Mouse (Mus musculus): ENCODE measurements around the gene Olfr610. TPM values are rescaled to one million over a fixed set of nuclear protein-coding genes. Genes with fewer than 3 reads are reported as not detected.

Gene Olfr610
- not detected for polyA plus RNA-seq (2017; shearing (Covaris generic))

DNA sequence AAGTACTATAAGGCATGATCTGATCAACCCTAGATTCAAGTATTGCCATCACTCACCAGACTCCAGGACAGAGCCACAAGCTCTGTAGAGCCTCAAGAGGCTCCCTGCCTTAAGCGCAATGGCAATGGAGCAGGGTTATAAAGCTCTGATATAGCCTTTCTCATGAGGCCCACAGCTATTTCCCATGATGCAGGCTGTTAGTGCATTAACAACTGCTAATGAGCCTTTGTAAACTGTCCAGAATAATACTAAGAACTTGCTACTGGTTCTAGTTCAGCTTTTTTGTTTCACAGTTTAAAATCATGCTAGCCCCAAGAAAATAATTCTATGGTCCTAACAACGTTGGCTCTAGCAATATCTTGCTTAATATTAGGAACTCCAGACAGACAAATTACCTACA is at the start of gene Olfr610:
Gene Olfr610, minus strand, starts transcription at position 101 of the 400 bp plus-strand sequence.

GRCm38 (mm10) chr7:103555779-103556178 is 43.9 kb upstream of the Olfr610 start, which contains the start of gene Olfr615:
Gene Olfr615 (plus strand): TSS chr7:103556079.

DNA sequence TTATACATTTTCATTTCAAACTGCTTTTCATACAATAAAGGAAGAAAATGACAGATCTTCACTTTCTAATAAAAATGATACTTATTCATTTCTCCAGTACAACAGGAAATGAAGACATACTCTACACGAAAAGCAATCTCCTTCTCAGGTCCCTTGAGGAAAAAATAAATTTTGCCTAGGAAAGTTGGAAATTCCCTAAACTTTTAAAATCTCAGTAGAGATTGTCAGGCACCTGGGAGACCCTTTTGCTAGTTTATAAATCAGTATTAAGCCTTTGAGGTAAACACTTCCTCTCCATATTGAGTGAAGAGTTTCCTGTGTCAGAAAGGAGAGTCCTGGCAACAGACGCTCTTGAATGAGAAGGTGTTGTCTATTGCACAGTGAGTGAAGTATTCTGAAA is 35.9 kb upstream of the Olfr610 start, which contains the start of gene Olfr613:
Gene Olfr613, plus strand, starts transcription at position 301 of the 400 bp plus-strand sequence.

GRCm38 (mm10) chr7:103542617-103543016 is 30.7 kb upstream of the Olfr610 start, which contains the start of gene Olfr612:
Gene Olfr612 (minus strand): TSS chr7:103542717.

GRCm38 (mm10) chr7:103520746-103521145 is 8.8 kb upstream of the Olfr610 start, which contains the start of gene Olfr611:
Gene Olfr611 (minus strand): TSS chr7:103520846.

DNA sequence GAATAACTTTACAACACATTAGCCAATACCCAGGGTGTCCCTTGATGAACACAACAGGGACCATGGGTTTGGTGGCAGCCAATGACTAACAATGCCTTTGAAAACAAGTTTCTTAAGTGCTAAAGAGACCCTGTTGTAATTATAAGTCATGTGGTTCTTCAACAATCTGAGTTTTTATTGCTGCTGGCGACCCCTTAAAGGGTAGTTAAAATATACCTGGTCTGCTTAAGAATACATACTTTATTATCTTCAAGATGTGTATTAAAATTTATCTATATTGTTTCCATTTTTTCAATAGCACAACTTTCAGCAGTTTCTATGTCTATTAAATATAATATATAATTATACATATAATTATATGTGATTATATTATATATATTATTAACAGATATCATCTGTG is 14.0 kb downstream of the Olfr610 start, which contains the start of gene Olfr609:
Gene Olfr609, minus strand, starts transcription at position 101 of the 400 bp plus-strand sequence.

DNA sequence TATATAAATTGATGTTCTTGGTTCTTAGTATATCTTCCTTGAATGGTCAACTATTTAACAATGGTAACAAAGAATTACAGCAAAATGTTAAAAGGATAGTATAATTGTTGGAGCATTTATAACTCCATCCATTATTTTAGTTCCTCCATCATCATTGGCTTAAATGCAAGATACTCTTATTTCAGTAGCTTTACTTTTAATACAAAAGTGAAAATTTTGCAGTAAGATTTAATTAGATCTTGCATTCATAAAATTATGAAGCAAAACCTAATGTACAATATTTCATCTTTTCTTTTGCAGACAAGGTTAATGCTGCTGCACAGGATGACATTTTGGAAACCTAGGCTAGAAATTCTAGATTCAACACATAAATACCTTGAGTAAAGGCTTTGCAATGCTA is 42.3 kb downstream of the Olfr610 start, which contains the start of gene Olfr608:
Gene Olfr608, plus strand, starts transcription at position 301 of the 400 bp plus-strand sequence.

Other genes starting within 250 kb of the Olfr610 start
- not detected for gene Olfr596, start 206.5 kb downstream of the Olfr610 start, polyA plus RNA-seq (2017; shearing (Covaris generic))
- 0.11 TPM for gene Olfr597, start 195.8 kb downstream of the Olfr610 start, polyA plus RNA-seq (2017; shearing (Covaris generic))
- not detected for gene Olfr598, start 188.6 kb downstream of the Olfr610 start, polyA plus RNA-seq (2017; shearing (Covaris generic))
- gene Olfr599, start 176.2 kb downstream of the Olfr610 start, polyA plus RNA-seq (2017; shearing (Covaris generic)) = not detected
- gene Olfr600, start 162.5 kb downstream of the Olfr610 start, polyA plus RNA-seq (2017; shearing (Covaris generic)) = 0.19 TPM
- gene Olfr601, start 149.5 kb downstream of the Olfr610 start, polyA plus RNA-seq (2017; shearing (Covaris generic)) = 0.16 TPM
- not detected for gene Olfr603, start 125.9 kb downstream of the Olfr610 start, polyA plus RNA-seq (2017; shearing (Covaris generic))
- gene Usp17lc, start 97.0 kb downstream of the Olfr610 start, polyA plus RNA-seq (2017; shearing (Covaris generic)) = not detected
- not detected for gene Olfr605, start 66.7 kb downstream of the Olfr610 start, polyA plus RNA-seq (2017; shearing (Covaris generic))
- gene Olfr606, start 63.1 kb downstream of the Olfr610 start, polyA plus RNA-seq (2017; shearing (Covaris generic)) = not detected
- gene Olfr607, start 48.0 kb downstream of the Olfr610 start, polyA plus RNA-seq (2017; shearing (Covaris generic)) = 0.07 TPM
- gene Olfr608, start 42.2 kb downstream of the Olfr610 start, polyA plus RNA-seq (2017; shearing (Covaris generic)) = not detected
- gene Olfr609, start 14.1 kb downstream of the Olfr610 start, polyA plus RNA-seq (2017; shearing (Covaris generic)) = not detected
- not detected for gene Olfr611, start 8.7 kb upstream of the Olfr610 start, polyA plus RNA-seq (2017; shearing (Covaris generic))
- not detected for gene Olfr612, start 30.6 kb upstream of the Olfr610 start, polyA plus RNA-seq (2017; shearing (Covaris generic))
- gene Olfr613, start 36.0 kb upstream of the Olfr610 start, polyA plus RNA-seq (2017; shearing (Covaris generic)) = not detected
- not detected for gene Olfr615, start 44.0 kb upstream of the Olfr610 start, polyA plus RNA-seq (2017; shearing (Covaris generic))
- not detected for gene Olfr616, start 57.0 kb upstream of the Olfr610 start, polyA plus RNA-seq (2017; shearing (Covaris generic))
- not detected for gene Olfr617, start 60.9 kb upstream of the Olfr610 start, polyA plus RNA-seq (2017; shearing (Covaris generic))
- gene Olfr618, start 78.0 kb upstream of the Olfr610 start, polyA plus RNA-seq (2017; shearing (Covaris generic)) = not detected
- gene Olfr619, start 88.5 kb upstream of the Olfr610 start, polyA plus RNA-seq (2017; shearing (Covaris generic)) = not detected
- 0.11 TPM for gene Olfr620, start 100.4 kb upstream of the Olfr610 start, polyA plus RNA-seq (2017; shearing (Covaris generic))
- not detected for gene Olfr622, start 130.6 kb upstream of the Olfr610 start, polyA plus RNA-seq (2017; shearing (Covaris generic))
- gene Olfr623, start 151.6 kb upstream of the Olfr610 start, polyA plus RNA-seq (2017; shearing (Covaris generic)) = not detected
- gene Olfr624, start 159.1 kb upstream of the Olfr610 start, polyA plus RNA-seq (2017; shearing (Covaris generic)) = 0.02 TPM
- gene Olfr625-ps1, start 170.6 kb upstream of the Olfr610 start, polyA plus RNA-seq (2017; shearing (Covaris generic)) = not detected
- not detected for gene Olfr243, start 202.5 kb upstream of the Olfr610 start, polyA plus RNA-seq (2017; shearing (Covaris generic))
- not detected for gene Olfr628, start 218.3 kb upstream of the Olfr610 start, polyA plus RNA-seq (2017; shearing (Covaris generic))
- not detected for gene Olfr629, start 232.8 kb upstream of the Olfr610 start, polyA plus RNA-seq (2017; shearing (Covaris generic))
- not detected for gene Olfr630, start 245.2 kb upstream of the Olfr610 start, polyA plus RNA-seq (2017; shearing (Covaris generic))